Mouse (Mus musculus): ENCODE data around the gene Ghdc. TPM values are rescaled to one million over a fixed set of nuclear protein-coding genes. Genes with fewer than 3 reads are reported as not detected.

Gene Ghdc
- polyA plus RNA-seq, 1 experiment from 2014 or later = 2.7 TPM

DNA sequence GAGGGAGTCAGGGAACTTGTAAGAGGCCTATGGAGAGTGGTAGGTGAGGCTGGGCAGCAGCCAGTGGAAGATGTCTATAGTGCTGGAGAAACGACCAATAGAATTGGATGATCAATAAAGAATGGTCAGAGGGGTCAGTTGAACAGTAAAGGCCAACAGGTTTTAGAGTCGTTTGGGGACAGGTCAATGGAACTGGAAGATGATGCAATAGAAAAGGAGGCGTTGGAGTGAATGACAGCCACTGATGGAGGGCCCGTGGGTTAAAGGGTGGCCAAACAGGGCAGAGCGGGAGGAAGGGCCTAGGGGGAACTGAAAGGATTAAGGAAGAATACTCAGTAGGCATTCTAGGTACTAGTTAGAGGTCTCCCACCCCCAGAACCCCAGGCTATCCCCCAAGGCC is 23.6 kb downstream of the Ghdc start:
- DNase-seq (ENCODE audit: low spot score) = no peak

DNA sequence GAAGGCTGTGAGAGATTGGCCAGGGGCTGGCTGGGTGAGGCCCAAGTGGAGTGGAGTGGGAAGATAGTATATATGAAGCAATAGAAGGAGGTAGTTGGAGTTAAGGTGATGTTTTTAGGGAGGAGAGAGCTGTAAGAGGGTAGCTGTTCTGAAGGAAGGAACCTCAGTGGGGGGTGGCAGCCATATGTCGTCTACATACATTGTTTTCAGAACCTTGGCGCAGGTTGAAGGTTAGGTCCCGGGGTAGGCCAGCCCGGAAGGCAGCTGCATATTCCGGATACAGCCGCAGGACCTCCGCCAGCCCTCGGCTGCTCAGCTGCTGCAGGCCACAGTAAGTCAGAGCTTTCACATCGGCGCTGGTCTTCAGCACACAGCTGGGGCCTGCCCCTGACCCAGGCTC is 24.2 kb downstream of the Ghdc start:
- no peak for DNase-seq (ENCODE audit: low spot score)

- peak; percentile 74 for DNase-seq (ENCODE audit: low spot score)
Measured at GRCm38 (mm10) chr11:100745085-100745484, 25.7 kb downstream of the Ghdc start.

DNA sequence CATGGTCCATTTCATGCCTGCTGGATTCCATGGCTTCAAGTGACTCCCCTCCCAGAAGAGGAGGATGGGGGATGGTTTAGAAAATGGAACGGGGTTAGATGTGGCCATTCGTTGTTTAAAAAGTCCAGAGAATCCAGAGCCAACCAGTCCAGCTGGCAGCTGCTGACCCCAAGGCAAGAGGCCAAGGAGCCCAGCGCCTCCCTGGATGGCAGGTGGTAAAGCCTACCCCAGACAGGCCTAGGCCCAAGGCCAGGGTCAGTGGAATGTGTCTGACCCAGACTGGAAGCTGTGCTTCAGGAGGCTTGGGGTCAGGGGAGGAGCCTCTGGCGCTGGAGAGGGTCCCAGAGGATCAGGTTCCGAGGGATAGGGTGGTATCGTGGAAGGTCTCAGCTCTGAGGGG is 29.4 kb downstream of the Ghdc start:
- DNase-seq (ENCODE audit: low spot score) = no peak

- DNase-seq (ENCODE audit: low spot score) = no peak
Measured at GRCm38 (mm10) chr11:100738749-100739148, 32.0 kb downstream of the Ghdc start.

GRCm38 (mm10) chr11:100738066-100738604 is 32.6 kb downstream of the Ghdc start, which contains the start of gene Rab5c:
Gene Rab5c (minus strand): TSS chr11:100738215.
- DNase-seq (ENCODE audit: low spot score) = peak; percentile 98

- DNase-seq (ENCODE audit: low spot score) = peak; percentile 32
Measured at GRCm38 (mm10) chr11:100737105-100737733, 33.5 kb downstream of the Ghdc start.

DNA sequence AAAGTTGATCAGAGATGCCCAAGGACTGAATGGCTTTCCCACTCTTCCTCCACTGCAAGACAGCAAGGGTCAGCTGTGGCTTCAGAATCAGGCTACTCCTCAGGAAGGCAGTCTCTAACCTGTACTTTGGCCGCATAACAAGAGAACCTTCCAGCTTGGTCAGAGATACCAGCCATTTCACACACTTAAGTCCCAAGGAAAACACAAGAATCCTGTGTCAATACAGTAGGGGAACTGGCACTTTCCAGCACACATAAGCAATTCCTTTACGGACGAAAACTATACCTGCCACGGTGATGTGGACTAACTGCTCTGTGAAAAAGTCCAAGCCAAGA is 34.0 kb downstream of the Ghdc start:
- DNase-seq (ENCODE audit: low spot score) = no peak

DNA sequence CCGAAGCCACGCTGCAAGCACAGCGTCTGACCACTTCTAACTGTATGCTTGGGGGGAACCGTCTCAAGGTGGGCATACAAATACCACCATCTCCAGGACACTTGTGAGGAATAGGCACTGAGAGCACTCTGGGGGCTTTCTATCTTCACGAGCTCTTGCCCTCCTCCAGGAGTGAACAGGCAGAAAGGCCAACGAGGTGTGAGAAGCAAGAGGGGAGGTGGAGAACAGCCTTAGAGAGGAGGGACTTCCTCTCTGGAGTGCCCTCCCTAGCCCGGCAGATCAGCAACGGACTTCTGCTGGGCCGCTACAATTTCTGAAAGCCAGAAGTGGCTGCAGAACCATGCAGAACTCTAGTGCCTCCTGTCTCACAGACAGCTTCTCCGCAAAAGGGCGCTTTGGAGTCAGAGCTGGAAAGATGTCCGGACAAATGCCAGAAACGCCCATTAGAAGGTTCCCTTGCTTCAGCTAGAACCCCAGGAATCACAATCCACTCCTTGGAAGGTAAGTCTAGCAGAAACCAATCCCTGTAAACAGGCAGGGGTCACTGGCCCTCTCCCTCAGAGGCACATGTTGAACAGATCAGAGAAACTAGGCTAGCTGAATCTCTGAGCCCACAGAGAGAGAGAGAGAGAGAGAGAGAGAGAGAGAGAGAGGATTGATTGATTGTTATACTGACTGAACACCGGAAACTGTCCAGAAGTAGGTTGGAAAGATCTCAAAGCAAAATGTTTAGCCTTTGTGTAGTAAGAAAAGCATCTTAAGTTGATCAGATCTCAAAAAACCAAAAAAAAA is 34.6 kb downstream of the Ghdc start:
- peak; percentile 14 for DNase-seq (ENCODE audit: low spot score)

- peak; percentile 42 for DNase-seq (ENCODE audit: low spot score)
Measured at GRCm38 (mm10) chr11:100735134-100735865, 35.5 kb downstream of the Ghdc start.

DNA sequence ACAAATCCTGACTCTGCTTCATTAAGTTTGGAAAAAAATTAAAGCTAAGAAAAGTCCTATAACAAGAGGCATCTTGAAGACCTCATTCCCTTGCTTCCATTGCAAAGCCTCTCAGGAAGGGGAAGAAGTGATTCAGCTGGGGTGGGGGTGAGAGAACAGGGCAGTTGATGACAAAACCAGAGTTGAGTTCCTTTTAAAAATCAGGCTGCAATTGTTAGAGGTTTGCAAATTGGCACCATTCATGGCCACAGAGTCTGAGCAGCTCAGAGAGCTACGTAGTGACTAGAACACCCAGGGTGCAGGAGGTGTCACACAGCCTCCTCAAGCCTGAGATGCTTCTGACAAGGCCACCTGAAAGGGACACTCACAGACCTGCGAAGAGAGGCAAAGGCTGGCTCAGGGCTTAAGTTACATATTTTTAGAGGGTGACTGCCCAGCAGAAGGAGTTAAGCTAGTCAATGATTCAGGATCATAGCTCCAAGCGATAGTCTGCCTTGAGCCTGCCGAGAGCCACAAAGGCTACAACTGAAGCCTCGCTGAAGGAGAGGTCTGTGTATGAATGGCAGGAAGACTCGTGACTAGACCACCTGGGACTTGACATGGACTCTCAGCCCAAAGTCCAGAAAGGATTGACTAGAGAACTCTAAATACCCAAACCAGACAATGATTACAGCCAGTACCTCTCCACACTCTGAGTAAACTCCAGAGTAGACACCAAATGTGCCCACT is 40.1 kb downstream of the Ghdc start:
- no peak for DNase-seq (ENCODE audit: low spot score)

GRCm38 (mm10) chr11:100729976-100730375 is 40.8 kb downstream of the Ghdc start:
- DNase-seq (ENCODE audit: low spot score) = no peak

- DNase-seq (ENCODE audit: low spot score) = no peak
Measured at GRCm38 (mm10) chr11:100728601-100729000, 42.2 kb downstream of the Ghdc start.

- no peak for DNase-seq (ENCODE audit: low spot score)
Measured at GRCm38 (mm10) chr11:100727201-100727600, 43.6 kb downstream of the Ghdc start.

GRCm38 (mm10) chr11:100724919-100725512 is 45.7 kb downstream of the Ghdc start:
- no peak for DNase-seq (ENCODE audit: low spot score)

DNA sequence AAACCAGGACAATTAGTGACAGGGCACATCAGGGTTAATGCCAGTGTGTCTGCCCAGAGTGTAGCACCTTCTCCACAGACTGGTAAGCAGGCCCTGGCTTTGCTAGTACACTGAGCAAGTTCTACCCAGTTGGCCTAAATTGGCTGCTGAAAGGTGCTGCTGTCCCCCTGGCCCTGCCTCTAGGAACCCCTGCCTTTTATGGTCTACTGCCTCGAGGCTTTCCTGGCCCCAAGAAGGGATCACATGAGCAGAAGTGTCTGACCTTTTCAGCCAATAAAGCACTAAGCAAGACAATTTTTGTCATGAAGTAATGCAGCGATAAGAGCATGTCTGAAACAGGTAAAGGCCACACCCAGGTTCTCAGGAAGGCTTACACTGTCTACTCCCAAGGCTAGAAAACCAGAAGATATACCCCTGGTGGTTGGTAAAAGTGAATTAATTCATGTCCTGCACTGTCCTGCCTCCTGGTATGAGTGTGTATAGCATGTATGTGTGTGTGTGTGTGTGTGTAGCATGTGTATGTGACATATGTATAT is 48.2 kb downstream of the Ghdc start:
- no peak for DNase-seq (ENCODE audit: low spot score)

DNA sequence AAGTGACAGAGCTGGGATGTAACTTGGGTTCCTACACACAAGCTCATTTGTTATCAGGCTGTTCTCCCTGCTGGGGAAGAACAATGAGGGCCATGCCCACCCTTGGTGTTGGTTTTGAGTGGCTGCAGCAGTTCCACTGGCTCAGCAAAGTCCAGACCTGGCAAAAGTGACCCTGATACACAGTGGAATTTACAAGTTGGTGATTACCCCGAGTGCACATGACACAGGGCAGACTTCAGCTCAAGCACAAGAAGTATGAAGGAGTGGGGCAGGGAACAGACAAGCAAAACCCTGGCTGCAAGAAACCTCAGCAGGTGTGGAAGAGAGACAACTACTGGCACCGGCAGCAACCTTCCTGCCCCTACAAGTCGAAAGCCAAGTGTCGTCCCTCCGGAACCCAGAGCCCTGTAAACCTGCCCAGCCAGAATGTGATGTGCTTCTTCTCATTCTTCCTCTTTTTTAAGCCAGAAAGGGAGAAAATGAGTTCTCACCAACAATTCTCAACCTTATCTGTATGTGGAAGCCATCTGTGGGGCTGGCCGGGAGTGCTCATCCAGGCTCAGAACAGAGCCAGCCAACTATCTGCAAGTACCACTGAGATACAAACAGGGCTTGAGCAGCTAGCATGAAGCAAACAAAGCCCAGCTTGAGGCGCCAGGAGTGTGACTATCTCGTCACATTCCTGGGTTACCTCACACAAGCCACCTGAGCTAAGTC is 48.8 kb downstream of the Ghdc start:
- peak; percentile 16 for DNase-seq (ENCODE audit: low spot score)

DNA sequence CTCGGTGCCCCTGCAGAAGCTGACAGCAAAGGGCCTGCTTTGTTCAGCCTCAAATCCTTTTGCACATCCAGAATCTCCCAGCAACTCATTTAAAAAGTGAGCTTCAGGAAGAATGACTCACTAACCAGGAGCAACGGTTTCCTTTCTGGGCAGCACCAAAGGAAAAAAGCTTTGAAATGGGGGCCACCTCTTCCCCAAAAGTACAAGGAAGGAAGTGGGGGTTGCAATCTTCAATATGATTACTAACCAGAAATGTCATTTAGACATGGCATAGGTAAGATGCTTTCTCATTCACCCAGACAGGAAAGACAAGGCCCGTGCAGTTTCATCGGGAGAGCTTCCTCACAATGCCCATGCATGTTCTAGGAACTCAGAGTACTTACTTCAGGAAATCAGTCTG is 49.5 kb downstream of the Ghdc start:
- DNase-seq (ENCODE audit: low spot score) = no peak

GRCm38 (mm10) chr11:100720345-100720744 is 50.4 kb downstream of the Ghdc start:
- DNase-seq (ENCODE audit: low spot score) = no peak

DNA sequence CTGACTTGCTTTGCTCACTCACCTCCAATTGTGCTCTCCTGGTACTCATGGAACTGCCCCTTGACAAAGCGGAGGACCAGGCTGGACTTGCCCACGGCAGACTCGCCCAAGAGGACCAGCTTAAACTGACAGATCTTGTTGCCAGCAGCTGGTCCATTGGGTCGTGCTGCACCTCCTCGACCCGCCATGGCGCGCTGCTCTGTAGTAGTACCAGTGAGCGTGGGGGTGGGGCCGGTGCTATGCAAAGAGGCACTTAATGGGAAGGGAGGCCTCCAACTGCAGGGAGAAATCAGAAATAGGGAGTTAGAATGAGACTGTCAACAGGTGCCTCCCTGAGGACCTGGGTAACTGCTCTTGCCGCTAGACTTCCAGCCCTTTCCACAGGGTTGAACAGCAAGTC is 50.9 kb downstream of the Ghdc start:
- DNase-seq (ENCODE audit: low spot score) = no peak

Data from thymus, postnatal 0 days (tissue).